Mouse (Mus musculus) bone marrow, adult 2 months (tissue): ENCODE results near the gene Prkra.

ENCODE experiments used
- CTCF ChIP-seq: fragments of 200-500 bp; IDR thresholded peaks from 2 replicates; pipeline ENCODE4 v1.5.1; 2011; ENCODE audit warnings: low read length, control low read depth; ENCODE audit not compliant: control insufficient read depth, insufficient read depth
- POLR2A ChIP-seq: fragments of 200-500 bp; IDR thresholded peaks from 2 replicates; pipeline ENCODE4 v1.6.1; 2011; ENCODE audit warnings: low read depth, mild to moderate bottlenecking, control low read depth, low read length, borderline replicate concordance; ENCODE audit not compliant: control insufficient read depth

GRCm38 (mm10) chr2:76674725-76675427 is 27.1 kb upstream of the Prkra start, which contains the start of gene Plekha3:
- TF ChIP-seq CTCF (no peak), POLR2A (peak; percentile 73; the same call in 1 of the 2 replicates)
